Mouse (Mus musculus) liver, adult 2 months (tissue): Measurements from ENCODE around the gene Prr12.

Experiments used
- CTCF ChIP-seq: fragments of 200-500 bp; IDR thresholded peaks from 2 replicates; pipeline ENCODE4 v1.5.1; 2011; ENCODE audit warnings: low read depth, low read length, control low read depth
- POLR2A ChIP-seq: fragments of 200-500 bp; IDR thresholded peaks from 2 replicates; pipeline ENCODE4 v1.6.1; 2011; ENCODE audit warnings: low read length, control low read depth; ENCODE audit not compliant: insufficient read depth; ENCODE audit errors: extremely low read depth

- no peak for TF ChIP-seq CTCF
- no peak for TF ChIP-seq POLR2A
These were observed 16.0 kb downstream of the Prr12 start for GRCm38 (mm10) chr7:45036702-45037101.
